Mouse (Mus musculus) heart, adult 18-20 months (tissue): ENCODE data around the gene Ucma. TPM values are rescaled to one million over a fixed set of nuclear protein-coding genes. Genes with fewer than 3 reads are reported as not detected.
"Not testable (repeated sequence)": the region's sequence is repeated elsewhere in the genome, so short reads cannot be mapped to it uniquely, and the experiment has no call there.

ENCODE experiments used
- DNase-seq, 2 experiments: peaks; one replicate each; pipeline ENCODE4 v3.0.0; 2021 to 2022; ENCODE audit warnings: mixed read lengths in 1 of 2
- long read RNA-seq, 2 experiments: library from polyadenylated mRNA; stranded (forward); transcript quantifications; one replicate each; pipeline ENCODE4 v2.0.0; 2021
- total RNA-seq, 2 experiments: library from RNA; stranded (reverse); gene quantifications; 2 replicates each; pipeline ENCODE4 v1.2.3; 2021

Gene Ucma
- under 1 TPM in 1 of 2 experiments, not detected in 1; 0.80 TPM for total RNA-seq
- long read RNA-seq, experiment 1, result 0 reads
- long read RNA-seq, experiment 2, partial matches to known transcripts, result 0 of 1 reads
- long read RNA-seq, experiment 2, other reads (novel, unspliced or antisense), result 1 of 1 reads

DNA sequence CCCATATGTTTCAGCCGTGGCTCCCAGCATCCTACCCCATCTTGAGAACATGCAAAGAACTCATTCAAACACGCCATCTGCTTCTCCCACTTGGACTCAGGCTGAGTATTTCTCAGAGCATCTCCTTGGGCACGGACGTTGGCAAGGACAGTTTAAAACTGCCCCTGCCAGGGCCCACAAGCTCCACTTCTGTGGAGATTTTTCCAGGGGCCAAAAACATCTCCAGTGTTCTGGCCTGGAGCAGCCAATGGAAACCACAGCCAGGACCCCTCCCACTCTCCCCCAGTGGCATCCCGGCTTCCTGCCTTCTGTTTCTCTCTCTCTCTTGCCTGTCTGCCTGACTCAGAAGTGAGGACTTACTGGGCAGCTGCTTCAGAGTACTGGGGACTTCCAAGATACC lies at the start of gene Ucma:
TSS of gene Ucma (plus strand) at position 316 of the 400 bp plus-strand sequence.
- no peak for DNase-seq

- no peak for DNase-seq
Observed at GRCm38 (mm10) chr2:4927391-4927790, 48.5 kb upstream of the Ucma start.

GRCm38 (mm10) chr2:4929230-4929629 lies 46.7 kb upstream of the Ucma start:
- no peak for DNase-seq

DNA sequence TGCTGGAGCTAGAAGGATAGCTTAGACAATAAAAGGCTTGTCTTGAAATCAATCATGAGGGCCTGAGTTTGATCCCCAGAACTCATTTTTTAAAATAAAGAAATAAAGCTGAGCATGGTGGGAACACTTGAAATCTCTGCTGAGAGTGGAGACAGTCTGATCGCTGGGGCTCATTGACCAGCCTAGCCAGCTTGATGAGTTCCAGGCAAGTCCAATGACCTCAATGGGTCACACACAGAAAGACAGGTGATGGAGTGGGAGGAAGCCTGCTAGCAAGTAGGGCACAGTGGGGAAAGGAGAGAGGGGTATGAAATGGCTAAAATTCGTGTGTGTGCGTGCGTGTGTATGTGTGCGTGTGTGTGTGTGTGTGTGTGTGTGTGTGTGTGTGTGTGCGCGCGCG lies 41.4 kb upstream of the Ucma start:
- no peak for DNase-seq

- no peak for DNase-seq
Observed at GRCm38 (mm10) chr2:4937931-4938330, 38.0 kb upstream of the Ucma start.

- DNase-seq, result no peak
Observed at GRCm38 (mm10) chr2:4940861-4941260, 35.1 kb upstream of the Ucma start.

GRCm38 (mm10) chr2:4949691-4950090 lies 26.2 kb upstream of the Ucma start:
- DNase-seq, result not testable (repeated sequence)

- DNase-seq, result no peak
Observed at GRCm38 (mm10) chr2:4950986-4951385, 24.9 kb upstream of the Ucma start.

- DNase-seq, result no peak
Observed at GRCm38 (mm10) chr2:4954216-4954760, 21.6 kb upstream of the Ucma start.

- DNase-seq, result no peak
Observed at GRCm38 (mm10) chr2:4958039-4958438, 17.9 kb upstream of the Ucma start.

DNA sequence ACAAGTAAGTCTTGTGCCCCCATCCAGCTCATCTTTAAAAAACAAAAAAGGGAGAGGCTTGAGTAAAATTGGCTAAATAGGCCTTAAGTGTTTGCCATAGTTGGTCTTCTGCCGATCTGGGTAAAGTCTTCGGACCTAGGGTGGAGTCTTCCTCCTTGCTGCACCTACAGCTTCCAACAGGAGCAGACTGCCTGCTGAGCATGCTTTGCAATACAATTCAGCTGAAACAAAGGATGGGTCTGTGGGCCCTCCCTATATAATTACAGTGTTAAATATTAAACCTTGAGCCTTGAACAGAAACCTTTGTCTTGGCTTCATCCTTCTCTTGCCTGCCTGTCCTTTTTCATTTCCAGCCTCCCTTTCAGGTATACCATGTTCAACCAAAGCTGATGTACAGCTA lies 8.1 kb upstream of the Ucma start:
- no peak for DNase-seq

DNA sequence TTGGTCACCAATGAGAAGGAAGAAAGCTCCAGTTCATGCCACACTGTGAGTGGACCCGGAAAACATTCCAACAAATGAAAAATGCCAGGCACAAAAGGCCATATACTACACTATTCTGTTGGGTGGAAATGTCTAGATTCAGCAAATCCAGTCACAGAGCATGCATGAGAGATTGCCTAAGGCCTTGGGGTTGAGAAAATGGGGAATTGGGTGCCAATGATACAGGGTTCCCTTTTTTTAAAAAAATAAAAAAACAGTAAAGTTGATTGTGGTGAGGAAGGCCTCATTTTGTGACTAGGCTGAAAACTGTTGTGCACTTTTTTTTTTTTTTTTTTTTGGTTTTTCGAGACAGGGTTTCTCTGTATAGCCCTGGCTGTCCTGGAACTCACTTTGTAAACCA lies 6.8 kb upstream of the Ucma start:
- no peak for DNase-seq

DNA sequence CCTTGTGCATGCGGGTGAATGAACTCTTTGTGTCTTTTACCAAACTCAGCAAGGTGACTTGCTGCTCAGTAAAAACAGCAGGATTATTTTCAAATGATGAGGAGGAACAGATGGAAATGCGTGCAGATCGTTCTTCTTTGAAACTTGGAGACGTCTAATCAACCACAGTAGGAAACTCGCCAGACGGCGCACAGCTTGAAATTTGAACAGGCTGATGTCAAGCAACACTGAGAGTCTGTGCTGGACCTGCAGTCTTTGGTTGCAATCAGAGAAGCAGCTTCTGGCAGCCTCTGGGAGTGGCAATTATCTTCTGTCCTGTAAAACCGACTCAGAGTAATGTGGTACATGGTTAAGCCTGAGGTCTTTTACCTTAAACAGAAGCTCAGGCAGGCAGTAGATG lies 2.2 kb downstream of the Ucma start:
- DNase-seq, result no peak

- no peak for DNase-seq
Observed at GRCm38 (mm10) chr2:4983987-4984386, 8.1 kb downstream of the Ucma start.

DNA sequence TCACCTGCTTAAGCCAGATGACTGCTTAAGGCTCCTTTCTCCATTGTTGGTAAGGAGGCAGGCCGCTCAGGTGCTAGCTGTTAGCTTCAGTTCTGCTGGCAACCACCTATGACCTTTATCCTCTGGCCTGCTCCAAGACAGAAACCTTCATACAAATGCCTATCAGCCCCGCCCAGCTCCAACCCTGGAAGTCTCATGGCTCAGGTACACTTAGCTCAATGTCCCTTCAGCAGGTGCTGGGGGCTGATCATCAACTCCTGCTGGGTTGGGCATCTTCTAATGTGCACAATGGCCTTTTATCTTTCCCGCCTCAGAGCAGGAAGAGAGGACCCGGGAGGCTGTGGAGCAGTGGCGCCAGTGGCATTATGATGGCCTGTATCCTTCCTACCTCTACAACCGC lies 9.1 kb downstream of the Ucma start:
- no peak for DNase-seq

GRCm38 (mm10) chr2:4986798-4987197 lies 10.9 kb downstream of the Ucma start:
- DNase-seq, result no peak

- DNase-seq, result no peak
Observed at GRCm38 (mm10) chr2:4987388-4988180, 11.7 kb downstream of the Ucma start.

DNA sequence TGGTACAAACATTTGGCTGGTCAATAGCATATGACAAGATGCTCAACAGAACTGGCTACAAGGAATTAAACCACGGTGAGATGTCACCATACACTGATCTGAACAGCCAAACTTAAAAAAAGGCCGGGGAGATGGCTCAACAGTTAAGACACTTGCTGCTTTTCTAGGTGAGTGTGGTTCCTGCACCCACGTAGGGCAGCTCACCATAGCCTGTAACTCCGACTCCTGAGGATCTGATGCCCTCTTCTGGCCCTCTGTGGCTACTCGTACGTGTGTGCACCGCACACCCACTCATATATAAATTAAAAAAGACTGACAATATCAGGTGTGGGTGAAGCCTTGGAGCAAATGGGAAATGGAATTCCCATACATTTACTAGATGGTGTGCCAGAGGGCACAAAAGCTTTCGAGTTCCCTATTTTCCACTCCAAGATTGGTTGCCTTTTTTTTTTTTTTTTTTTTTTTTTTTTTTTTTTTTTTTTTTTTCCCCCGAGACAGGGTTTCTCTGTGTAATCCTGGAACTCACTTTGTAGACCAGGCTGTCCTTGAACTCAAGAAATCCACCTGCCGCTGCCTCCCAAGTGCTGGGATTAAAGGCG lies 13.0 kb downstream of the Ucma start:
- no peak for DNase-seq

- no peak for DNase-seq
Observed at GRCm38 (mm10) chr2:4993584-4993983, 17.7 kb downstream of the Ucma start.

- no peak for DNase-seq
Observed at GRCm38 (mm10) chr2:4994436-4994835, 18.5 kb downstream of the Ucma start.

GRCm38 (mm10) chr2:4995646-4996045 lies 19.7 kb downstream of the Ucma start:
- no peak for DNase-seq

GRCm38 (mm10) chr2:4996421-4996824 lies 20.5 kb downstream of the Ucma start:
- DNase-seq, result no peak

DNA sequence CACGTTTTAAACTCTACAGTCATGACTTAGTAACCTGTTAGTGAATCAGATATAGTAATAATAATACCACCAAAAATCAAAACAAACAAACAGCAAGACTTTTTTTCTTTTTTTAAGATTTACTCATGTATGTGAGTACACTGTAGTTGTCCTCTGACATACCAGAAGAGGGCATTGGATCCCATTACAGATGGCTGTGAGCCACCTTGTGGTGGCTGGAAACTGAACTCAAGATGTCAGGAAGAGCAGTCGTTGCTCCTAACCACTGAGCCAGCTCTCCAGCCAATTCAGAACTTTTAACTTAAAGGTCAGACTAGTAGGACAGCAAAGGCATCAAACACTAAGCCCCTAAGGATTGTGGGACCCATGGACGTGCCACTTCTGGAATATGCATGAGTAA lies 23.0 kb downstream of the Ucma start:
- no peak for DNase-seq

- DNase-seq, result no peak
Observed at GRCm38 (mm10) chr2:5001266-5001665, 25.3 kb downstream of the Ucma start.
